Mouse (Mus musculus) neural tube, embryonic 15.5 days (tissue): ENCODE results near the gene Qrich2. TPM values are rescaled to one million over a fixed set of nuclear protein-coding genes. Genes with fewer than 3 reads are reported as not detected.
"Not testable (repeated sequence)": the region's sequence is repeated elsewhere in the genome, so short reads cannot be mapped to it uniquely, and the experiment has no call there.

Experiments used
- ATAC-seq: fragments of 200-750 bp; cut with Nextera tagmentation; 2 replicates; pipeline ENCODE4 v1.8.0; 2017; ENCODE audit warnings: mild to moderate bottlenecking, moderate TSS enrichment, moderate library complexity; ENCODE audit not compliant: low FRiP score
- H3K27ac ChIP-seq: fragments of 300-500 bp; sonication (generic); replicated peaks from 2 replicates; pipeline ENCODE4 v1.5.1; 2015; ENCODE audit warnings: mild to moderate bottlenecking, inconsistent platforms
- H3K27me3 ChIP-seq: fragments of 300-500 bp; sonication (generic); replicated peaks from 2 replicates; pipeline ENCODE4 v1.6.1; 2015; ENCODE audit warnings: inconsistent platforms
- H3K36me3 ChIP-seq: fragments of 300-500 bp; sonication (generic); 2 replicates; pipeline ENCODE4 v1.6.1; 2015; ENCODE audit warnings: inconsistent platforms
- H3K4me1 ChIP-seq: fragments of 300-500 bp; sonication (generic); 2 replicates; pipeline ENCODE4 v1.6.1; 2015; ENCODE audit warnings: inconsistent platforms
- H3K4me2 ChIP-seq: fragments of 300-500 bp; sonication (generic); 2 replicates; pipeline ENCODE4 v1.6.1; 2015; ENCODE audit warnings: inconsistent platforms, mild to moderate bottlenecking, moderate library complexity
- H3K4me3 ChIP-seq: fragments of 300-500 bp; sonication (generic); replicated peaks from 2 replicates; pipeline ENCODE4 v1.5.1; 2015; ENCODE audit warnings: mild to moderate bottlenecking, inconsistent platforms
- H3K9ac ChIP-seq: fragments of 300-500 bp; sonication (generic); replicated peaks from 2 replicates; pipeline ENCODE4 v1.6.1; 2015; ENCODE audit warnings: mild to moderate bottlenecking, inconsistent platforms
- H3K9me3 ChIP-seq: fragments of 300-500 bp; sonication (generic); replicated peaks from 2 replicates; pipeline ENCODE4 v1.6.1; 2016; ENCODE audit warnings: inconsistent platforms
- WGBS: fragments of 180-500 bp; shearing (Covaris S2); methylation state at CpG from one replicate; pipeline ENCODE4 v1.1.7; 2015; ENCODE audit warnings: mixed read lengths; 5-methylcytosine and 5-hydroxymethylcytosine counted together
- polyA plus RNA-seq: library from polyadenylated mRNA; unstranded; fragments of >200 nt; fragmentation: Nextera tagmentation; extraction: Ambion mirVana; gene quantifications from 2 replicates; pipeline ENCODE4 v1.2.1, GENCODE M21; 2015

Gene Qrich2
- polyA plus RNA-seq, 1 experiment from 2014 or later = not detected

- Histone ChIP-seq H3K27me3 (0 out of 2 replicates have a peak, but pooled peaks cover 3% of the 10 kb centered on the region), H3K4me2 (peak within 1 kb of the TSS; percentile 79), H3K36me3 (0 out of 2 replicates have a peak, but pooled peaks cover 10% of the 10 kb centered on the region), H3K9me3 (no peaks in the 10 kb centered on the region), H3K4me1 (peaks cover 33% of the 10 kb centered on the region), H3K4me3 (peak within 1 kb of the TSS; percentile 70), H3K27ac (peak within 1 kb of the TSS; percentile 92), H3K9ac (peak within 1 kb of the TSS; percentile 85)
- peak; percentile 98 for ATAC-seq
- WGBS = 2% methylated on average over 57 of the region's 66 CpGs
Observed at GRCm38 (mm10) chr11:116433356-116434286, 32.4 kb downstream of the Qrich2 start, which contains the start of gene Ubald2. Gene Ubald2, plus strand, starts transcription at chr11:116434094.

DNA sequence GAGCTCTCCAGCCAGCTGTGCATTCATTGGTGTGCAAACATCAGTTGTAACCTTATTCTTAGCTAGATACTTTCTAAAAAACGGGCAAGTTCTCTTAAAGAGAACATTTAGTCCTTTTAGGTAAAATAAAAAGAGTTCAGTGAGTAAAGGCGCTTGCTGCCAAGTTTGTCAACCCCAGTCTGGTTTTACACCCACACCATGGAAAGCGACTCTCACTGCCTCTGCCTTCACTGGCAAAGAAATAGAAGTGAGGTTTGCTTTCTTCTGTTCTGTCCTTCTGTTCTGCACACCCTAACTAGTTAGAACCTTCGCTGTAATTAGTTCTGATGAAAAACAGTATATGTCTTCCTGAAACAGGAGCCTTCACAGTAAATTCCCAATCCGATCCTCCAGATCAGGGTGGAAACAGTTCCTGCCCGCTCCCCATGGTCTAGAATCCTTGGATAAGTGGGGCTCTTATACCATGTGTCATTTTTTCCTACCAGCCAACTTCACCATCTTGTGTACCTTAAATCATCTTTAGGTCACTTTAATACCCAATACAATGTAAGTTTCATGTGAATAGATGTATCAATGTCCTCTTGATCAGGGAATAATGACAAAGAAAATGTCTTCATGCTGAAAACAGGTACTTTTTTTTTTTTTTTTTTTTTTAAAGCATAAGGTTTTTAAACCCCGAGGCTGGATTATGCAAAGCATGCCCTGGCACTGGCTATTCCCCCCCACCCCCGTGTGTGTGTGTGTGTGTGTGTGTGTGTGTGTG lies 33.3 kb downstream of the Qrich2 start:
- H3K4me3 ChIP-seq = no peak overlapping the region
- H3K27me3 ChIP-seq = 0 out of 2 replicates have a peak, but pooled peaks cover 3% of the 10 kb centered on the region
- no peak overlapping the region for H3K9ac ChIP-seq
- H3K4me2 ChIP-seq = no peak overlapping the region
- H3K9me3 ChIP-seq = no peaks in the 10 kb centered on the region
- 0 out of 2 replicates have a peak, but pooled peaks cover 10% of the 10 kb centered on the region for H3K36me3 ChIP-seq
- 74% methylated on average over 8 of the region's 8 CpGs for WGBS
- peaks cover 33% of the 10 kb centered on the region for H3K4me1 ChIP-seq
- ATAC-seq = no peak
- H3K27ac ChIP-seq = no peak overlapping the region

DNA sequence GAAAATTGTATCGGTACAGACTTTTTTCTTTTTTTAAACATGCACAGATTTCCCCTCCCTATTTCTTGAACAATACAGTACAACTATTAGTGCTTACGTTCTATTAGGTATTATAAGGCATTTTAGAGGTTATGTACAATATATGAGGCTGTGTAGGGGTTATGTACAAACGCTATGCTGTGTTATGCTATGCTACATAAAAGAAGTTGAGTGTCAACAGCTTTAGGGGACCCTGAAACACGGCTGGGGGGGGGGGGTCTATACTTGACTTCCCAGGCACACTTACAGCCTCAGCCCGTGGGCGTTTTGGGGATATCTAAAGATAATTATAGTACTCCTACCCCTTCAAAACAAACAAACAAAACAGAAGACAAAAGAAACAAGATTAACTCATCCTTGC lies 33.9 kb downstream of the Qrich2 start:
- Histone ChIP-seq H3K36me3 (0 out of 2 replicates have a peak, but pooled peaks cover 4% of the 10 kb centered on the region), H3K4me2 (no peak overlapping the region), H3K27ac (no peak overlapping the region), H3K9me3 (no peaks in the 10 kb centered on the region), H3K4me3 (no peak overlapping the region), H3K27me3 (0 out of 2 replicates have a peak, but pooled peaks cover 3% of the 10 kb centered on the region), H3K4me1 (peaks cover 28% of the 10 kb centered on the region), H3K9ac (no peak overlapping the region)
- 69% methylated on average over 6 of the region's 6 CpGs for WGBS
- no peak for ATAC-seq

- 63% methylated on average over 11 of the region's 11 CpGs for WGBS
- no peak for ATAC-seq
Observed at GRCm38 (mm10) chr11:116431428-116432077, 34.5 kb downstream of the Qrich2 start.

DNA sequence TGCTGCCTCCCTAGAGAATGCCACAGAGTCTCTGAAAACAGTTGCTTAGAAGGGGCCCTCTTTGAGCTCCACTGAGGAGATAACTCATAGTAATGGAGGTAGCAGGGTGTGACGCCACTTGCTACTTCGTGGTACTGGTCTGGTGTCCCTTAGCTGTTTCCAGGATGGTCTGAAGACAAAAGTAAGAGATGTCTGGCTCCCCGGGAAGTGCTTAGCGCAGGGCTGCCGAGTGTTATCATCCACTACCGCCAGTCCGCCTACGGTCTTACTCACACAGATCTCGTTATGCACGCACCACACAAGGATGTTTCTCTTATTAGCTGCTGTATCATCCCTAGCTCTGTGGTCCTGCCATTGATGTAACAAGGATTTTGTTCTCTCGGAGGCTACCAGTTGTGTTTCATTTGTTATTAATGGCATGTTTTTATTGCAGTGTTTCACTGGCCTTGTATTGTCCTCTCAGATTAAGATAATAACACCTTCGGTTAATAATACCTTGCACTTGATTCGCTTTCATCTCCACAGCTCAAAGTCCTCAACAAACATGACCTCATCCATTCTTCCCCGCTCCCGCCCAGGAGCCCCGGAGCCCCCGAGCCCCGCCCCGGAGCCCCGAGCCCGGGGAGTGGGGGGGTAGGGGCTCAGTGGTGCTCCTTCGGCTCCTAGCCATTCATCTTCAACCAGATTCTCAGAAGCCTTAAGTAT lies 35.2 kb downstream of the Qrich2 start:
- Histone ChIP-seq H3K4me3 (no peak overlapping the region), H3K36me3 (0 out of 2 replicates have a peak, but pooled peaks cover 2% of the 10 kb centered on the region), H3K27ac (no peak overlapping the region), H3K4me2 (no peak overlapping the region), H3K27me3 (0 out of 2 replicates have a peak, but pooled peaks cover 3% of the 10 kb centered on the region), H3K4me1 (peaks cover 15% of the 10 kb centered on the region), H3K9me3 (no peaks in the 10 kb centered on the region), H3K9ac (no peak overlapping the region)
- WGBS = 45% methylated on average over 22 of the region's 22 CpGs
- ATAC-seq = no peak

More at GRCm38 (mm10) chr11:116431428-116432077, 34.5 kb downstream of the Qrich2 start:
- H3K27me3 ChIP-seq = 0 out of 2 replicates have a peak, but pooled peaks cover 3% of the 10 kb centered on the region
- peaks cover 22% of the 10 kb centered on the region for H3K4me1 ChIP-seq
- no peaks in the 10 kb centered on the region for H3K9me3 ChIP-seq
- H3K4me2 ChIP-seq = no peak overlapping the region
- no peak overlapping the region for H3K27ac ChIP-seq
- no peak overlapping the region for H3K4me3 ChIP-seq
- 0 out of 2 replicates have a peak, but pooled peaks cover 4% of the 10 kb centered on the region for H3K36me3 ChIP-seq
- H3K9ac ChIP-seq = no peak overlapping the region

DNA sequence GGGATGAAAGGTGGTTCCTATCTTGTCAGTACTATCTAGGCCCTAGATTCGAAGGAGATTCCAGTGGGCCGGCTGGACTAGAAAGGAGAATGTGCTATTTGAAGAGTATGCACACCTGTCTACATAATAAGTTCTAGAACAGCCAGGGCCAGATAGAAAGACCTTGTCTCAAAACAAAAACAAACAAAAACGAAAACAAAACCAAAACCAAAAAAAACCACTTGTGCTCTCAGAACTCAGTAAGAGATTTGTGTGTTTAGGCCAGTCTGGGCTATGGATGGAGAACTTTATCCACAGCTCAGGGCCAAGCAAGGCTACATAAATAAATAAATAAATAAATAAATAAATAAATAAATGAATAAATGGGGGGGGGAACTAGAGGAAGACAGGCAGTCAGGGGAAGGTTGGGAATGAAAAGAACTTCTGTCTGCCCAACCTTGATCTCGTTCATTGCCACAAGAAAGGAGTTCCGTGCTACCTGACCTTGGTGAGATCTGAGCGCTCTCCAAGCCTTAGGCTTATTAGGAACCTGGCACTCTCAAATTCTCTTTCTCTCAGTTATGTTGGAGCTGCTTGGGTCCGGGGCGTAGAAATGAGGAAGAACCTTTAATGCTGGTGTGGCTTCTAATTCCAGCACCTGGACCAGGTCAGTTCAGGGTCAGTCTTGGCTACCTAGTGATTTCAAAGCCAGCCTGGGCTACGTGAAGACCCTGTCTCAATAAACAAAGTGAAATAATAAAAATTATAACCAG lies 36.0 kb downstream of the Qrich2 start:
- Histone ChIP-seq H3K9me3 (no peaks in the 10 kb centered on the region), H3K36me3 (no peaks in the 10 kb centered on the region), H3K4me3 (no peak overlapping the region), H3K9ac (no peak overlapping the region), H3K27ac (no peak overlapping the region), H3K4me2 (no peak overlapping the region), H3K27me3 (0 out of 2 replicates have a peak, but pooled peaks cover 3% of the 10 kb centered on the region), H3K4me1 (peaks cover 7% of the 10 kb centered on the region)
- ATAC-seq = no peak
- 89% methylated on average over 9 of the region's 9 CpGs for WGBS

GRCm38 (mm10) chr11:116428872-116429859 lies 36.9 kb downstream of the Qrich2 start:
- peaks cover 6% of the 10 kb centered on the region; the same call in 1 of the 2 replicates for H3K4me1 ChIP-seq
- ATAC-seq = no peak
- no peaks in the 10 kb centered on the region for H3K36me3 ChIP-seq
- no peak overlapping the region for H3K9ac ChIP-seq
- WGBS = 57% methylated on average over 13 of the region's 13 CpGs
- no peaks in the 10 kb centered on the region for H3K9me3 ChIP-seq
- H3K27me3 ChIP-seq = 0 out of 2 replicates have a peak, but pooled peaks cover 3% of the 10 kb centered on the region
- no peak overlapping the region for H3K4me2 ChIP-seq
- no peak overlapping the region for H3K4me3 ChIP-seq
- H3K27ac ChIP-seq = no peak overlapping the region

DNA sequence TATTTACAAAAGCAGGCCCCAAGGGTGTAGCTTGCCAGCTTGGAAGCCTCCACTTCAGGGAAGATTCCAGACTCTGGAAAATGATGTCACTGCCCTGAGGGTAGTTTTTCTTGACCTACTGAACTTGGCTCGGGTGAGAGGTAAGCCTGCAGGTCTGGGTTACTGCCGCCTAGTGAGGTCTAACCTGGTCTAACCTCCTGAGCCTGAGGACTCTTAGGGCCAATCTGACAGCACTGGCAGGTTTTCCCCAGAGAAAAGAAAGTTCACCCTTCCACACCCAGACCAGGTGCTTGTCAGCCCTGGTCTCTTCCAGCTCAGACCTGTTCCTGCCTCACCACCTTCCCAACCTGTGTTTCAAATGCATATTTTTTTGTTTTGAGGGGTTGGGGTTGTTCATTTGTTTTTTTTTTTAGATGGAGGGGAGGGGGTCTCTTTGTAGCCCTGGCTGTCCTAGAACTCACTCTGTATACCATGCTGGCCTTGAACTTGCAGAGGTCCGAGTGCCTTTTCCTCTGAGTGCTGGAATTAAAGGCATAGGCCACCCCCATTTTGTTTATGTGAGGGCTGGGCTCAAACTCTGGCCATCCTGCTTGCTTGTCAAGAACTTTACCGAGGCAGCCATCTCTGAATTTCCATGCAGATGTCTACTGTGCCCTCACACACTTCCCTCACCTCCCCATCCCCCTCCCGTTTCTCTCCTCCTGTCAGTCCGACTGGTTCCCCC lies 39.0 kb downstream of the Qrich2 start:
- WGBS = 84% methylated on average over 6 of the region's 6 CpGs
- no peak for ATAC-seq

DNA sequence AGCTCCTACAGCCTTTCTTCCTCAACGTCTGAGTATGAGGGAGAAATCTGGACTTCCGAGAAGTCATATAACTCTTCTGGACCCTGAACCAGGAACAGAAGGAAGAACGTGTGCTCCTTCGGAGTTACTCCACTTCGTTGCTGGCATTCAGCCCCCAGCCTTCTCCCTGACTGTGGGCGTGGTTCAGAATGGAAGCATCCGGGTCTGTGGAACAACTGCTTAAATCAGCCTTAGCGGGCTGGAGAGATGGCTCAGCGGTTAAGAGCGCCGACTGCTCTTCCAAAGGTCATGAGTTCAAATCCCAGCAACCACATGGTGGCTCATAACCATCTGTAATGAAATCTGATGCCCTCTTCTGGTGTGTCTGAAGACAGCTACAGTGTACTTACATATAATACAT lies 39.7 kb downstream of the Qrich2 start:
- not testable (repeated sequence) for H3K9ac ChIP-seq, H3K4me3 ChIP-seq, H3K36me3 ChIP-seq, H3K27ac ChIP-seq, H3K9me3 ChIP-seq, ATAC-seq, H3K4me2 ChIP-seq, H3K27me3 ChIP-seq, H3K4me1 ChIP-seq
- 82% methylated on average over 11 of the region's 11 CpGs for WGBS

More for the DNA sequence above, 39.0 kb downstream of the Qrich2 start:
- H3K27ac ChIP-seq = no peak overlapping the region
- no peak overlapping the region for H3K9ac ChIP-seq
- H3K4me3 ChIP-seq = no peak overlapping the region
- H3K27me3 ChIP-seq = 0 out of 2 replicates have a peak, but pooled peaks cover 3% of the 10 kb centered on the region
- 0 out of 2 replicates have a peak, but pooled peaks cover 3% of the 10 kb centered on the region for H3K4me1 ChIP-seq
- no peak overlapping the region for H3K4me2 ChIP-seq
- H3K36me3 ChIP-seq = no peaks in the 10 kb centered on the region
- no peaks in the 10 kb centered on the region for H3K9me3 ChIP-seq
